Mouse (Mus musculus) neural tube, embryonic 11.5 days (tissue): ENCODE results near the gene Nipal1. TPM values are rescaled to one million over a fixed set of nuclear protein-coding genes. Genes with fewer than 3 reads are reported as not detected.

Experiments used
- ATAC-seq: fragments of 200-750 bp; cut with Nextera tagmentation; 2 replicates; pipeline ENCODE4 v1.8.0; 2017; ENCODE audit warnings: moderate number of reproducible peaks, mild to moderate bottlenecking, moderate TSS enrichment, moderate library complexity; ENCODE audit not compliant: insufficient read depth, low FRiP score, low TSS enrichment
- DNase-seq: peaks from one replicate; pipeline ENCODE4 v3.0.0-alpha.2; 2015; ENCODE audit warnings: low spot score
- H3K27ac ChIP-seq: fragments of 300-500 bp; sonication (generic); 2 replicates; pipeline ENCODE4 v1.5.1; 2014; ENCODE audit warnings: low read depth, mild to moderate bottlenecking, low read length
- H3K27me3 ChIP-seq: fragments of 300-500 bp; sonication (generic); 2 replicates; pipeline ENCODE4 v1.6.1; 2014; ENCODE audit warnings: mild to moderate bottlenecking, low read length, mixed read lengths; ENCODE audit not compliant: control insufficient read depth, insufficient read depth
- H3K36me3 ChIP-seq: fragments of 300-500 bp; sonication (generic); 2 replicates; pipeline ENCODE4 v1.6.1; 2014; ENCODE audit warnings: mild to moderate bottlenecking, low read length, moderate library complexity, mixed read lengths; ENCODE audit not compliant: control insufficient read depth, insufficient read depth
- H3K4me1 ChIP-seq: fragments of 300-500 bp; sonication (generic); 2 replicates; pipeline ENCODE4 v1.6.1; 2014; ENCODE audit warnings: low read length, mixed read lengths; ENCODE audit not compliant: control insufficient read depth, insufficient read depth
- H3K4me2 ChIP-seq: fragments of 300-500 bp; sonication (generic); 2 replicates; pipeline ENCODE4 v1.6.1; 2014; ENCODE audit warnings: low read depth, mild to moderate bottlenecking, moderate library complexity
- H3K4me3 ChIP-seq: fragments of 300-500 bp; sonication (generic); 2 replicates; pipeline ENCODE4 v1.5.1; 2014; ENCODE audit warnings: low read depth, low read length
- H3K9ac ChIP-seq: fragments of 300-500 bp; sonication (generic); 2 replicates; pipeline ENCODE4 v1.6.1; 2014; ENCODE audit warnings: mild to moderate bottlenecking, low read length
- H3K9me3 ChIP-seq: fragments of 300-500 bp; sonication (generic); 2 replicates; pipeline ENCODE4 v1.6.1; 2016; ENCODE audit warnings: low read length; ENCODE audit not compliant: control insufficient read depth
- WGBS: fragments of 180-500 bp; shearing (Covaris S2); extraction: QIAGEN DNeasy Blood & Tissue Kit; methylation state at CpG from one replicate; pipeline ENCODE4 v1.1.7; 2014; 5-methylcytosine and 5-hydroxymethylcytosine counted together
- polyA plus RNA-seq: library from polyadenylated mRNA; unstranded; fragments of >200 nt; fragmentation: Nextera tagmentation; extraction: Ambion mirVana; gene quantifications from 2 replicates; pipeline ENCODE4 v1.2.1, GENCODE M21; 2014

The Nipal1 gene
- polyA plus RNA-seq, 1 experiment from 2014 or later, result 0.56 TPM

DNA sequence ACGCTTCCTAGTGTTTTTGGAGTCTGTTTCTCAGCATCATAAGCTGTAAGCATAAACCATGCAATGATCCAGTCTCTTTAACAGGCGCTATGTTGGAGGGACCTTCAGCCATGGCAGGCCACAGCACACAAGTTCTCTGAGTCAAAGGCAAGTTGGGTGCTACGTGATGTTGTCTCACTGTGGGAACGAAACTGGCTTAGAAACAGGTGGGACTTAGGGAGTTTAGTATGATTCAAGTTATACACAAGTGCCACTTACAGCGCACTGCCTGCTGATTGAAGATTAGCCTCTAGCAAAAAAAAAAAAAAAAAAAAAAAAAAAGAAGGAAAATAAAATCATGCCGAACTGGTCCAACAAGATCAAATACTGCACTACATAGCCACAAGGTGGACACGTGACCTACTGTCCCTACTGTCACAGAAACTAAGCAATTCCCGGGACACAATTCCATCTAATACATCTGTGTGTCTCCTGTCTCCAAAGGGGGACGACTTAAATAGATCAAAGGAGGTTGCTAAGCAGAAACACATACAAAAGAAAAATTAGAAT, 27.5 kb downstream of the Nipal1 start:
- H3K27me3 ChIP-seq, result no peaks in the 10 kb centered on the region
- WGBS, result 88% methylated on average over 9 of the region's 9 CpGs
- H3K4me1 ChIP-seq, result no peaks in the 10 kb centered on the region
- no peak overlapping the region for H3K9ac ChIP-seq
- H3K9me3 ChIP-seq, result no peaks in the 10 kb centered on the region
- no peak overlapping the region for H3K27ac ChIP-seq
- H3K36me3 ChIP-seq, result no peaks in the 10 kb centered on the region
- no peak overlapping the region for H3K4me3 ChIP-seq
- ATAC-seq, result no peak
- no peak for DNase-seq
- no peak overlapping the region for H3K4me2 ChIP-seq

DNA sequence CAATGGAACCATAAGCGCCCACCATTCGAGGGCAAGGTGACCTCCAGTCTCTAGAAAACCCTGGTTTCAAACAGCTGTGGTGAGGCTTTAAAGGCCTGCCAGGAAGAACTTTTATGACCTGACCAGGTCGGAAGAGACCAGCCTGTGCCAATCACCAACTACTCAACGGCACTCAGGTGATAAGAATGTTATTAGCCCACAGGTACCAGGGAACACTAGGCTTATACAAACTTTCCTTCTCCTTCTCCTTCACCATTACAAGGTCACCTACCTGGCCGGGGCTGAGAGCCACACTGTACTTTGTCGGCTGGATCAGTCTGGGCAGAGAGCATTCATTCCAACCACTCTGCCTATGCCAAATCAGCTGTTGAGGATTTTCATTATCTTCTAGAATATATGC, 33.9 kb downstream of the Nipal1 start:
- Histone ChIP-seq H3K4me2 (no peak overlapping the region), H3K27me3 (no peaks in the 10 kb centered on the region), H3K9ac (no peak overlapping the region), H3K4me3 (no peak overlapping the region), H3K27ac (no peak overlapping the region), H3K4me1 (no peaks in the 10 kb centered on the region), H3K9me3 (no peaks in the 10 kb centered on the region), H3K36me3 (no peaks in the 10 kb centered on the region)
- ATAC-seq (no peak), DNase-seq (no peak)
- WGBS, result 81% methylated on average over 6 of the region's 6 CpGs

DNA sequence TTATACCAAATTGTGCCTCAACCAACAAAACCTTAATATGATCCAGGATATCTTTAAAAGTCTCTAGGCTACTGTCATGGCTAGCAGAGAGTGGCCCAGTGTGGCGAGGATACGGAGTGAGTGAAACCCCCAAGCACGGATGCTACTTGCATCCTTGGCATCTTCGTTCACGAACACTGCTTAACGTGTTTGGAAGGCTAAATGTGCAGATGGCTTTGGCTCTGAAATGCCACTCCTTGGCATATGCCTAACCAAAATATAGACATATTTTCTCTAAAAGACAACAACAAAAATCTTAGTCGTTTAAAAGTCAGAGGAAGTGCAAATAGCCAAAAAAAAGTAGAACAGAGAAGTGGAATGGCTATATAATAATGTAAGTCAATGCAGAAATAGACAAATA, 42.0 kb downstream of the Nipal1 start:
- H3K9ac ChIP-seq, result no peak overlapping the region
- no peaks in the 10 kb centered on the region for H3K36me3 ChIP-seq
- H3K4me2 ChIP-seq, result no peak overlapping the region
- no peaks in the 10 kb centered on the region for H3K4me1 ChIP-seq
- no peaks in the 10 kb centered on the region for H3K27me3 ChIP-seq
- H3K9me3 ChIP-seq, result no peaks in the 10 kb centered on the region
- WGBS, result 90% methylated on average over 7 of the region's 7 CpGs
- no peak for ATAC-seq
- no peak for DNase-seq
- no peak overlapping the region for H3K27ac ChIP-seq
- H3K4me3 ChIP-seq, result no peak overlapping the region

DNA sequence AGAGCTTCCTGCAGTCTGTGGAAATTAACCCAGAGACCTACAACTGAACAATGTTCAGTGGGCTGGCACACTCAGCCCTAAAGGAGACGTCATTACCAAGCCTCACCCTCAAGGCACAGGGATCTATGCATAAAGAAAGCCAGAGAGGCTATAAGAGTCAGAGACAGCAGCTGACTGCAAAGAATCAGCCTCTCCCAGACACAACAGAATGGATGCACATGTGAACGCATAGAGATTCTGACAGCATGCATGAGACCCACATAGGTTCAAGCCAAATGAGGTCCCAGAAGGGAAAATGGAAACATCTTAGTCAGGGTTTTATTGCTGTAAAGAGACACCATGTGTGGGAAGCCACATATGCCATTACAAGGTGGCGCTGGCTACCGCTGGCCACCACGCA, 42.9 kb downstream of the Nipal1 start:
- Histone ChIP-seq H3K27ac (no peak overlapping the region), H3K4me3 (no peak overlapping the region), H3K27me3 (no peaks in the 10 kb centered on the region), H3K9me3 (no peaks in the 10 kb centered on the region), H3K4me1 (no peaks in the 10 kb centered on the region), H3K4me2 (no peak overlapping the region), H3K36me3 (no peaks in the 10 kb centered on the region), H3K9ac (no peak overlapping the region)
- ATAC-seq, result no peak
- 89% methylated on average over 5 of the region's 5 CpGs for WGBS
- DNase-seq, result no peak

DNA sequence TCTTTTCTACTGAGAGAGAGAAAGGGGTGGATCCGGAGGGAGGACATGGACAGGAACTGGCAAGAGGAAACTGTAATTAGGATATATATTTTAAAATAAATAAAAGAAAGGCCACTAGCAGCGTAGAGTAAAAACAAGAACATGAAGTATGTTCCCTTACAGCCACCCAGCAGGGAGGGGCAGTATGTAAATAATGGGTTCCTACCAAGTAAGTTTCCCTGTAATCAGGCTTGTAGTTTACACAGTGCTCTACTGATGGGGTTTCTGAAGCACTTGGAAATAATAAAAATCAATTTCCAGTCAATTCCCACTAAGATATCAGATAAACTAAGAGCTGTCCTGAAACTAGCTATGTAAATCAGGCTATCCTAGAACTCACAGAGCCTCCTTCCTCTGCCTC, 47.1 kb downstream of the Nipal1 start:
- DNase-seq, result no peak
- Histone ChIP-seq H3K27me3 (no peaks in the 10 kb centered on the region), H3K27ac (no peak overlapping the region), H3K9ac (no peak overlapping the region), H3K9me3 (no peaks in the 10 kb centered on the region), H3K4me2 (no peak overlapping the region), H3K36me3 (no peaks in the 10 kb centered on the region), H3K4me3 (no peak overlapping the region), H3K4me1 (no peaks in the 10 kb centered on the region; the same call in 1 of the 2 replicates)
- no peak for ATAC-seq
- WGBS, result 81% methylated on average over 2 of the region's 2 CpGs

DNA sequence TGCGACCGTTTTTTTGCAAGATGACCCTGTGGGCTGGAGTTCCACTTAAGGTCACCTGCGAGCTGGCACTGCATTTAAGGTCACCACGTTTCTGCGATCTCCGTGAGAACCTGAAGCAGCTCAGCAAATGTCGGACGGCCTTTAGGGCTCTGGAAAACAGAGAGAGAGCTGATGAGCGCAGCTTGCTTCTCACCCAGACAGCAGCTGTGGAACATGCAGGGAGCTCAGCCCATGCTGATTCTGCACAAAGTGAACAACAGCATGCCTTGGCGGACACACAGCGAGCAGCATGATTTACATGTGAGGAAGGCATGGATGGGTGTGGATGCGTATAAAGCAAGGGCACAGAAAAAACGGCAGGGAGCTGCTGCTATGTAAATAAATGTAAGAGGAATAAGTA, 48.9 kb downstream of the Nipal1 start:
- Histone ChIP-seq H3K36me3 (no peaks in the 10 kb centered on the region), H3K27ac (no peak overlapping the region), H3K9ac (no peak overlapping the region), H3K27me3 (no peaks in the 10 kb centered on the region), H3K4me2 (no peak overlapping the region), H3K4me1 (no peaks in the 10 kb centered on the region; the same call in 1 of the 2 replicates), H3K9me3 (no peaks in the 10 kb centered on the region), H3K4me3 (no peak overlapping the region)
- WGBS, result 57% methylated on average over 13 of the region's 13 CpGs
- DNase-seq (no peak), ATAC-seq (no peak)

DNA sequence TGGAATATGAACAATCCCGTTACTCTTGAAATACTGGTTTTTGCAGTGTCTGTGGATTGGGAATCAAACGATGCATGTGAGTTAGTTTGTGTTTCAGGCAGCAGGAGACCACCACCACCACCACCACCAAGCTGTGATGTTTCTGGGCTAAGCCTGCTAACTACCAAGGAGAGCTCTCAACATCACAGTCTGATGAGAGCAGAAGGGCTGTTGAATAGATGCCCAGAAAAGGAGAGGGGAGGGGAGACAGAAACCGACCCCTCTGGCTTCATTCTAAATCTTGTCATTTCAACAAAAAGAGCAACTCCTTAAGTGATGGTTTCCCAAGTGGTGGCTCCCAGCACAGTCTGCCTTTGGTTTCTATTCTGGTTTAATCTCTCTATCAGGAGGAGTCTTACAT, 50.7 kb downstream of the Nipal1 start:
- H3K4me3 ChIP-seq, result no peak overlapping the region
- no peaks in the 10 kb centered on the region; the same call in 1 of the 2 replicates for H3K4me1 ChIP-seq
- no peaks in the 10 kb centered on the region for H3K27me3 ChIP-seq
- H3K36me3 ChIP-seq, result no peaks in the 10 kb centered on the region
- DNase-seq (no peak), ATAC-seq (no peak)
- H3K9me3 ChIP-seq, result no peaks in the 10 kb centered on the region
- WGBS, result 70% methylated on average over 3 of the region's 3 CpGs
- no peak overlapping the region for H3K9ac ChIP-seq
- no peak overlapping the region for H3K27ac ChIP-seq
- no peak overlapping the region for H3K4me2 ChIP-seq

DNA sequence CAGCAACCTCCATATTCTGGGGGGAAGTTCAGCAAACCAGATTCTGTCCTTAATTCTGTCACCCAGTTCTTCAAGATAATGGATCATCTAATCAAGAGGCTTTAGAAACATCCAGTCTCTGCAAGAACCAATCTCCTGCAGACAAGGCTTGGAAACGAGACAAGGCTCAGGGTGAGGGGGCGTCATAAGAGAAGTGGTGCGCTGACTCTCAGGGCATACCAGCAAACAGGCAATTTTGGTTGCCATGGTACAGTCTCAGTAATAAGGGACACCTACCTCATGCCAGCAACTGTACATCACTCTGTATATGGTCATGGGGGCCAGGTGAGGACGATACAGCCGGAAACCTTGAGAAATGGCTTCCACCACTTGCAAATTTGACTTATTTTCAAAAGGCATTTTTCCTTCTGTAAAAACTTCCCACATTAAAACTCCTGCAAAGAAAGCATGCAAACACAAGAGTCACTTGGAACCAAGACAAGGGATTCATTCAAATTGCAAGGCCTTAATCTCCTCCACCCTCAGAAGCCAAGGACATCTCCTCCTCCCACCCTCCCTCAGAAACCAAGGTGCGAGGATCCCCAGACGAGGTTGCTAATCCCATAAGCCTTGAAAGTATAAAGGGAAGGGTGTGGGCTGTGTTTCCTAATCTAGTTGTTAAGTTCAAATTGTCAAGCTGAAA, 51.4 kb downstream of the Nipal1 start:
- 80% methylated on average over 7 of the region's 7 CpGs for WGBS
- DNase-seq, result no peak
- no peaks in the 10 kb centered on the region for H3K36me3 ChIP-seq
- H3K9ac ChIP-seq, result no peak overlapping the region
- no peaks in the 10 kb centered on the region; the same call in 1 of the 2 replicates for H3K4me1 ChIP-seq
- H3K4me3 ChIP-seq, result no peak overlapping the region
- no peak overlapping the region for H3K4me2 ChIP-seq
- no peak overlapping the region for H3K27ac ChIP-seq
- H3K9me3 ChIP-seq, result no peaks in the 10 kb centered on the region
- ATAC-seq, result no peak
- no peaks in the 10 kb centered on the region for H3K27me3 ChIP-seq

DNA sequence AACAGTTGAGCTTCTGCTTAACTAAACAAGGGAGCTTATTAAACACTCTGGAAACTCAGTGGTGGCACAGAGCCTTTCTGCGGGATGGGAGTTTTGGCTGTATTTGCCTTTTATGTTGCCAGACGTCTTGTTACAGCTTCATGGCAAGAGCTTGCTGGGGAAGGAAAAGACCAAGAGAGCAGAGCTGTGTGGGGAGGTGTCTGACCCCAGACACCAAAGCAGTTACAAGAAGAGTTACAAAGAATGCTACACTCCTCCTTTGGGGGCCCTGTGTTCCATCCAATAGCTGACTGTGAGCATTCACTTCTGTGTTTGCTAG, 51.9 kb downstream of the Nipal1 start:
- no peak overlapping the region for H3K9ac ChIP-seq
- WGBS, result 74% methylated on average over 2 of the region's 2 CpGs
- no peak overlapping the region for H3K27ac ChIP-seq
- no peak for DNase-seq
- H3K36me3 ChIP-seq, result no peaks in the 10 kb centered on the region
- no peaks in the 10 kb centered on the region; the same call in 1 of the 2 replicates for H3K4me1 ChIP-seq
- ATAC-seq, result no peak
- H3K4me2 ChIP-seq, result no peak overlapping the region
- H3K4me3 ChIP-seq, result no peak overlapping the region
- no peaks in the 10 kb centered on the region for H3K27me3 ChIP-seq
- no peaks in the 10 kb centered on the region for H3K9me3 ChIP-seq
